Mouse (Mus musculus) megakaryocyte, adult 5-6 weeks (primary cell): ENCODE data around the gene Bhlhe41. TPM values are rescaled to one million over a fixed set of nuclear protein-coding genes. Genes with fewer than 3 reads are reported as not detected.

ENCODE experiments used
- total RNA-seq, 2 experiments: library from RNA; stranded (forward) in 1 of 2; stranded (reverse) in 1 of 2; fragments of 153-499, 151-499 nt in 1 of 2; fragments of 221-1000, 200-1000 nt in 1 of 2; gene quantifications; 2 replicates each; pipeline versions ENCODE4 v1.2.3 to v1.2.4; 2015 to 2017

Gene Bhlhe41
- total RNA-seq, 2 experiments from 2014 or later, result not detected

Other genes with a start within 250 kb of the Bhlhe41 start
- gene Tuba3b, start 249.8 kb downstream of the Bhlhe41 start, total RNA-seq (2015), result not detected in 2 replicates
- gene Tuba3b, start 249.8 kb downstream of the Bhlhe41 start, total RNA-seq (2017), result not detected in 2 replicates
- gene Rassf8, start 118.8 kb downstream of the Bhlhe41 start, total RNA-seq (2015), result 13.3 and 16.1 TPM in 2 replicates
- 20.7 and 26.0 TPM in 2 replicates for gene Rassf8, start 118.8 kb downstream of the Bhlhe41 start, total RNA-seq (2017)
- gene Sspn, start 66.1 kb upstream of the Bhlhe41 start, total RNA-seq (2015), result not detected in 2 replicates
- not detected in 2 replicates for gene Sspn, start 66.1 kb upstream of the Bhlhe41 start, total RNA-seq (2017)